Mouse (Mus musculus): Measurements from ENCODE around the gene Rgs3. TPM values are rescaled to one million over a fixed set of nuclear protein-coding genes. Genes with fewer than 3 reads are reported as not detected.

Gene Rgs3
- polyA plus RNA-seq, 1 experiment, result 43.1 TPM

DNA sequence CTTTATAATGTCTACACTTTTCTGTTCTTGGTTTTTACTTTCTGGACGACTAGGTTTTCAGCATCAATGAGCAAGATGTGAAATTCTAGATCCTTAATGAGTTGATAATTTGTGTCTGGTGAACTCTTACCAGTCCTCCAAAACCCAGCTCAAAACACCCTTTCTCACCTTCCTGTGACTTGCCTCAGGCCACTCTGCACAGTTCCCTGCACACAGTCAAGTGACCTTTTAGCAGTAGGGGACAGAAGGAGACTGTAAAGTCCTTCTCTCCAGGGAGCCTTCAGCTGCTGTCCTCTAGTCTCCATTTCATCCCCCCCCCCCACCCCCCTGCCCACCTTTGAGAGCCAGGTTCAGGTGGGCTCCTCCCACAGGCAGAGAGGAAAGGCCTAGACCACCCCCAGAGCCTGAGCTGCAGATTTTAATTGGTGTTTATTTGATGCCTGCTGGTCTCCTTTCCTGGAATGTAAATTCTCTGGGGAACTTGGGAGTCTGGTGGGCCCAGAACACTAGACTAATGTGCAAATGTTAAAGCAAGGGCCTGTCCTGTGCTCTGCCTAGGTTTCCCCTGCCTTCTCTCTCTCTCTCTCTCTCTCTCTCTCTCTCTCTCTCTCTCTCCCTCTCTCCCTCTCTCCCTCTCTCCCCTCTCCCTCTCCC lies 185.5 kb downstream of the Rgs3 start:
- WGBS, result 44% methylated on average over 1 of the region's 1 CpGs
- no peaks in the 10 kb centered on the region for H3K4me1 ChIP-seq (ENCODE audit: control insufficient read depth, insufficient read depth, low read length)
- no peaks in the 10 kb centered on the region for H3K36me3 ChIP-seq (ENCODE audit: control insufficient read depth, insufficient read depth, low read length)
- H3K4me3 ChIP-seq (ENCODE audit: insufficient read depth, low read depth, low read length), result no peak overlapping the region
- no peak for DNase-seq
- H3K27me3 ChIP-seq (replicated peaks; ENCODE audit: control insufficient read depth, insufficient read depth, low read length), result no peaks in the 10 kb centered on the region
- no peak for TF ChIP-seq POLR2A (IDR thresholded peaks at IDR 0.05; ENCODE audit: low read depth, low read length)
- no peak for TF ChIP-seq CTCF (conservative IDR thresholded peaks at IDR 0.05; ENCODE audit: insufficient read depth, insufficient read length, low read depth, low read length)
- no peak overlapping the region for H3K27ac ChIP-seq (ENCODE audit: insufficient read depth, low read depth, low read length)

Other genes with a start within 250 kb of the Rgs3 start
- gene Fkbp15, start 199.3 kb upstream of the Rgs3 start, polyA plus RNA-seq (2012; rRNA removed), result 32.2 and 36.6 TPM in 2 replicates
- gene Slc31a1, start 199.1 kb upstream of the Rgs3 start, polyA plus RNA-seq (2012; rRNA removed), result 69.1 and 78.3 TPM in 2 replicates
- gene Cdc26, start 151.2 kb upstream of the Rgs3 start, polyA plus RNA-seq (2012; rRNA removed), result 25.3 and 31.7 TPM in 2 replicates
- 10.4 and 10.9 TPM in 2 replicates for gene Prpf4, start 151.1 kb upstream of the Rgs3 start, polyA plus RNA-seq (2012; rRNA removed)
- gene Rnf183, start 124.6 kb upstream of the Rgs3 start, polyA plus RNA-seq (2012; rRNA removed), result 180 and 248 TPM in 2 replicates
- gene Wdr31, start 89.0 kb upstream of the Rgs3 start, polyA plus RNA-seq (2012; rRNA removed), result 10.5 and 12.3 TPM in 2 replicates
- 51.1 and 52.4 TPM in 2 replicates for gene Bspry, start 79.8 kb upstream of the Rgs3 start, polyA plus RNA-seq (2012; rRNA removed)
- gene Hdhd3, start 56.4 kb upstream of the Rgs3 start, polyA plus RNA-seq (2012; rRNA removed), result 23.7 and 24.0 TPM in 2 replicates
- 194 and 206 TPM in 2 replicates for gene Alad, start 39.9 kb upstream of the Rgs3 start, polyA plus RNA-seq (2012; rRNA removed)
- gene Pole3, start 34.8 kb upstream of the Rgs3 start, polyA plus RNA-seq (2012; rRNA removed), result 15.6 and 19.7 TPM in 2 replicates
- 0.17 and 0.20 TPM in 2 replicates for gene 4933430I17Rik, start 34.5 kb upstream of the Rgs3 start, polyA plus RNA-seq (2012; rRNA removed)

Measured in kidney, adult 2 months (tissue).